Mouse (Mus musculus) kidney, adult 2 months (tissue): ENCODE measurements around the gene Igfbp4. TPM values are rescaled to one million over a fixed set of nuclear protein-coding genes. Genes with fewer than 3 reads are reported as not detected.

Experiments used
- DNase-seq: peaks from one replicate; pipeline ENCODE4 v3.0.0; 2021
- H3K27ac ChIP-seq: fragments of 200-500 bp; 2 replicates; pipeline ENCODE4 v1.5.1; 2012; ENCODE audit warnings: low read depth, low read length, control low read depth, inconsistent platforms; ENCODE audit not compliant: insufficient read depth
- H3K27me3 ChIP-seq: fragments of 200-500 bp; replicated peaks from 2 replicates; pipeline ENCODE4 v1.6.1; 2012; ENCODE audit warnings: mild to moderate bottlenecking, moderate library complexity, low read length, inconsistent platforms; ENCODE audit not compliant: control insufficient read depth, insufficient read depth
- H3K36me3 ChIP-seq: fragments of 200-500 bp; 2 replicates; pipeline ENCODE4 v1.6.1; 2012; ENCODE audit warnings: mild to moderate bottlenecking, moderate library complexity, low read length, inconsistent platforms; ENCODE audit not compliant: control insufficient read depth, insufficient read depth
- H3K4me1 ChIP-seq: fragments of 200-500 bp; 2 replicates; pipeline ENCODE4 v1.6.1; 2011; ENCODE audit warnings: low read length; ENCODE audit not compliant: control insufficient read depth, insufficient read depth
- H3K4me3 ChIP-seq: fragments of 200-500 bp; 2 replicates; pipeline ENCODE4 v1.5.1; 2011; ENCODE audit warnings: mild to moderate bottlenecking, low read depth, low read length, control low read depth; ENCODE audit not compliant: insufficient read depth
- CTCF ChIP-seq: fragments of 200-500 bp; conservative IDR thresholded peaks from 2 replicates; pipeline ENCODE4 v1.5.1; 2011; ENCODE audit warnings: low read depth, mild to moderate bottlenecking, control low read depth, low read length, moderate library complexity, mixed read lengths; ENCODE audit not compliant: insufficient read depth, insufficient read length
- POLR2A ChIP-seq: fragments of 200-500 bp; IDR thresholded peaks from one replicate; pipeline ENCODE4 v1.6.1; 2011; ENCODE audit warnings: low read depth, low read length, control low read depth
- WGBS: fragments of 180-500 bp; shearing (Covaris S2); methylation state at CpG from one replicate; pipeline ENCODE4 v1.1.7; 2018; 5-methylcytosine and 5-hydroxymethylcytosine counted together
- polyA plus RNA-seq: library from polyadenylated mRNA; depleted of rRNA; stranded (reverse); fragments of >200 nt; gene quantifications from 2 replicates; pipeline ENCODE4 v1.2.3, GENCODE M21; 2012

Gene Igfbp4
- polyA plus RNA-seq, 1 experiment = 1,152 TPM

DNA sequence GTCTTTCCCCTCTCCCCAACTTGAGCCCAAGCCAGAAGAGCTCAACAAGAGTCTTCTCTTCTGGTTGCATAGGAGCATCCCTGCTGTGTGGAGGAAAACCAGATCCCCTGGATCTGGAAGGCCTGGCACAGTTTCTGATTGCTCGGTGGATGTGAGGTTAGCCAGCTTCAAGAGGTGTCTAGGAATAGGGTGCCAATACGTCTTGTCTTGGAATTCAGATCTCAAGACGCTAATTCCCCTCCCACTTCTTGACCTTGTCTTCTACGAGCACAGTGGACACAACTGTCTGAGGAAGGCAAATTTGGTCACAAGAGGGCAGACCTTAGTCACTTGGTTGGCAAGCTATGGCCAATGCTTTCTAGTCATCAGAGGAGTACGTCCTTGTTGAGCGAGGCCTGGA lies 2.6 kb downstream of the Igfbp4 start:
- peak overlapping the region; percentile 19; the same call in 1 of the 2 replicates for H3K4me3 ChIP-seq
- WGBS = 35% methylated on average over 6 of the region's 6 CpGs
- H3K27ac ChIP-seq = peak overlapping the region; percentile 92
- peak; percentile 52 for DNase-seq
- TF ChIP-seq CTCF (peak; percentile 36; the same call in 1 of the 2 replicates), POLR2A (no peak)
- H3K4me1 ChIP-seq = peaks cover 21% of the 10 kb centered on the region
- H3K36me3 ChIP-seq = no peaks in the 10 kb centered on the region
- H3K27me3 ChIP-seq = no peaks in the 10 kb centered on the region

DNA sequence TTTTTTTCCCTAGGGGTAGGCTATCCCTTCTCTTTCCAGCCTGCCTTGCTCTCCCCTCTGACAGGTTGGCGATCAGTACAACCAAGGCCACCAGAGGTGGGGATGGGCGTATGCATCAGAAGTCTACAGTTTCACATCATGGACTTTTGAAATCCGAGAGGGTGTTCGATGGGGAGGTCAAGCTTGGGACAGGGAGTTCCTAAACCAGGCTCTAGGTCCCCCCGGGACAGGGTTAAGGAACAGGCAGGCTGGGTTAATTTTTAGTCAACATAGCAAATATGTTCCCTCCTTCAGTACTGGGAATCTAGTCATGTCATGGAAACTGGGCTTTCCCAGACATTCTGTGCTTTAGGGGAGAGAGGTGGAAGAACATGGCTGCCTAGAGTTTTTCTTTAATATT lies 3.3 kb downstream of the Igfbp4 start:
- WGBS = 40% methylated on average over 5 of the region's 5 CpGs
- H3K27me3 ChIP-seq = no peaks in the 10 kb centered on the region
- H3K36me3 ChIP-seq = no peaks in the 10 kb centered on the region
- no peak for TF ChIP-seq CTCF
- TF ChIP-seq POLR2A = no peak
- H3K27ac ChIP-seq = peak overlapping the region; percentile 92
- peak; percentile 90 for DNase-seq
- no peak overlapping the region for H3K4me3 ChIP-seq
- H3K4me1 ChIP-seq = peaks cover 21% of the 10 kb centered on the region

DNA sequence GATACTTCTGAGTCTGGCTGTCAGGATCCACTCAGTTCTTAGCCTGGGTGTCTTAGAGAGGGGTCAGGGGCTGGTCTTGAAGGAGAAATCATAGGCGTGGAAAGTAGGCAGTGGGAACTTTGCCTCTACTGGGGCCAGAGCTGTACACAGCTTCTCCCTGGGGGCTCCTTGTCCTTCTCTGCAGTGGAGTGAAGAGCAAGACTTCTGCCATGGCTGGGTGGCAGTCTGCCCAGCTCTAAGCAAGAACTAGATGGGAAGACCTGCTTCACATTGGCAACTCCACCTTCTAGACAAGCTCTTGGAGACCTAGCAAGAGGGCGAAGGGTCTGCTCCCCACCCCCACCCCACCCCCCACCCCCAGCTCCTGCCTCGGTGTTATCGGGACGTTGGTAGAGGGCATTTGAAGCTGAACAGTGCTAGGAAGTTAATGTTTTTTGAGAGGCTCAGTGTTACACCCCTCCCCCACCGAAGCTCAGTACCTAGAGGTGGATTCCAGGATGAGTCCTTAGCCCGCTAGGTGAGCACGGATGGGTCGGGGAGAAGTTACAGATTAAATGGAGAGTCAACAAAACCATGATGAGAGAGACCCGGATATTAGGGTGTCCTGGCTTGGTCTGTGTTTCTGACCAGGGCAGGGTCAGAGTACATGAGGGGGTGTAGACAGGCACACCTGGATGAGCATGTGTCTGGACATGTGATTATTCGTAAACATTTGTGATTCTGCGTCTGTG lies 4.3 kb downstream of the Igfbp4 start:
- peaks cover 21% of the 10 kb centered on the region for H3K4me1 ChIP-seq
- peak; percentile 94 for DNase-seq
- TF ChIP-seq CTCF (0 out of 2 replicates have a peak, but pooled peaks have one; percentile 4), POLR2A (no peak)
- 36% methylated on average over 12 of the region's 12 CpGs for WGBS
- H3K4me3 ChIP-seq = no peak overlapping the region
- H3K36me3 ChIP-seq = no peaks in the 10 kb centered on the region
- no peaks in the 10 kb centered on the region for H3K27me3 ChIP-seq
- peak overlapping the region; percentile 92 for H3K27ac ChIP-seq

DNA sequence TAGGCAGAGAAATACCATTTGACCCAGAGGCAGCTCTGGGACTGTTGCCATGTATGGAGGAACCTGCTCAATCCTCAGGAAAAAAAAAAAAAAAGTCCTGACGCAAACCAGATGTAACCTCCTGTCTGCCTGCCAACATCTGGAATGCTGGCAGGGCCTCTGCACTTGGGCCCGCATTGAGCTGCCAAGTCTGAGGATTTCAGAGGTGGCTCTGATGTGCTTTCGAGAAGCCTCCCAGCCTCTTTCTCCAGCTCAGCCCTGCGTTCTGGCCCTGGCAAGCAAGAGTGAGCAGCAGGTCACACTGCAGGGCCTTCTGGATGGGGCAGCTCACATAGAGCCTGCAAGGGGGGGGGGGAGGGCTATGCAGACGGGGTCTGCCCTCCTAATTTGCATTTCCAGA lies 6.1 kb downstream of the Igfbp4 start:
- Histone ChIP-seq H3K36me3 (peaks cover 4% of the 10 kb centered on the region; the same call in 1 of the 2 replicates), H3K4me3 (no peak overlapping the region), H3K27me3 (no peaks in the 10 kb centered on the region), H3K4me1 (peaks cover 21% of the 10 kb centered on the region), H3K27ac (peak overlapping the region; percentile 77; the same call in 1 of the 2 replicates)
- no peak for TF ChIP-seq CTCF
- no peak for TF ChIP-seq POLR2A
- peak; percentile 91 for DNase-seq
- 7% methylated on average over 5 of the region's 5 CpGs for WGBS

DNA sequence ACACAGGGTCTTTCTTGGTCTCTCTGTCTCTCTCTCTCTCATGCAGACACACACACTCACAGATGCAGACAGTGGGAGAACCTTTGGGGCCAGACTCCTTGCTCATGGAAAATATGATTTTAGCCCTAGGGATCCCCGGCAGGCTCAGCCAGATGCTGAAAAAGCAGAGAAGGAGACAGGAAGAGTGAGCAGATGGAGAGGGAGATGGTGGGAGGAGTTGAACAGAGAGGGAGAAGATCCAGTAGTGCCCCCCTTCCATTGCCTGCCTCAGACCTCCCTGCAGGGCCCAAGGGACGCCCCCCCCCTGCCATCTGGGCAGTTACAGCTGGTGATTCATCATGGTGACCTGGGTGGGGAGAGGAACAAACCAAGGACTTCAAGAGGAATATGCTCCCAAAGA lies 6.6 kb downstream of the Igfbp4 start:
- Histone ChIP-seq H3K4me1 (peaks cover 21% of the 10 kb centered on the region), H3K36me3 (peaks cover 4% of the 10 kb centered on the region; the same call in 1 of the 2 replicates), H3K4me3 (no peak overlapping the region), H3K27me3 (no peaks in the 10 kb centered on the region), H3K27ac (no peak overlapping the region)
- 45% methylated on average over 2 of the region's 2 CpGs for WGBS
- DNase-seq = no peak
- TF ChIP-seq POLR2A = no peak
- TF ChIP-seq CTCF = no peak

DNA sequence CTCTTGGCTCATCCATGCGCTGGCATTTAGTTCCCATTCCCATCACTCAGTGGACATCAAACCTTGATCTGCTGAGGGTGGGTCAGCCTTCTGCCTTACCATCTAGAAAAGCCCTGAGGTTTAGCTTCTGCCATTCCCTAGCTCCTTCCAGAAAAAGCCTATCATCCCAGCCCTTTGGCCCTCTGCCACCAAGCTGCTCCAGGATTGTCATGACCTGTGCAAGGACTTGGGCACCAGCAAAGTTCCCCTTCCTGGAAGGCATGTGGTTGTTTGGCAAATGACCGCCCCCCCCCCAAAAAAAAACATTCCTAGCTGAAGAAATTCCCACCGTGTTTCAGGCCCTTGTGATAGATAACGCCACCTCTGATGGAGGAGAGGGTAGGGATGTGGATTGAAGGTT lies 14.1 kb downstream of the Igfbp4 start:
- WGBS = 54% methylated on average over 4 of the region's 4 CpGs
- peak; percentile 59 for DNase-seq

DNA sequence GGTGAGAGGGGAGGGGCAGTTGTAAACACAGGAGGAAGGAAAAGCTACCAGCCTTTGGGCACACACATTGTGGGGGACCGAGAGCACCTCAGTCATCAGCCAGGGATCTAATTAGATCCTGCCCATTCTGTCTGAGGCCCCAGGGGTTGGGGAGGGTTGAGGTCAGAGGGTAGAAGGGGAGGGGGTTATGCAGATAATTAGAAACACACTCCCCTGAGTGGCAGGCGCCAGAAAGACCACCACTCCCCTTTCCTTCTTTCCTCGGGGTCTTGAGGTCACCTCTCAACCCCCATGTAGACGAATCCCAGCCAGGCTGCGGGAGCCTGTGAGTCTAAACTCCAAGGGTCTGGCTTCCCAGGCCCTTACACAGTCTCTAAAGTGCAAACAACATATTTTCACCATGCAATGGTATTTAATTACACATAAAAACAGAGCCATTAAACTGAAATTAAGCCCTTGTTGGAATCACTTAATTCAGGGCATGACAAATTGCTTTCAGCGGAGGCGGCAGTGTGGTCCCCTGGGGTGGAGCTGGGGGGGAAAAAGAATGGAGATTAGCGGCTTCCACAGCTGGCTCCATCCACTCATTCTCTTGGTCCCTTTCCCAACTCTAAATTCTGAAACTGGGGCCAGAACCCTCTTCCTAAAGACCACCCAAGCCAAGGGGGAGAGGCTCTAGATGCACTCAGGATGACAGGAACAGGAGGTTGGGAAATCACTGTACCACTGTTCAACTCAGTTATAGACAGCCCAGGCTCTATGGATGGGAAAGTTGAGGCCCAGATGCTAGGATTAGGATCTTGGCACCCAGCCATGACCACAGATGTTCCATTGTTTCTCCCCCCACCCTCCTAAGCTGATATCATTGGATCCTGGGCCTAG lies 14.8 kb downstream of the Igfbp4 start:
- Histone ChIP-seq H3K27me3 (no peaks in the 10 kb centered on the region), H3K4me3 (no peak overlapping the region), H3K4me1 (no peaks in the 10 kb centered on the region), H3K36me3 (peaks cover 4% of the 10 kb centered on the region; the same call in 1 of the 2 replicates), H3K27ac (no peak overlapping the region)
- DNase-seq = no peak
- whole genome bisulfite sequencing = 35% methylated on average over 8 of the region's 8 CpGs
- TF ChIP-seq CTCF (no peak), POLR2A (no peak)

More for the DNA sequence above, 14.1 kb downstream of the Igfbp4 start:
- peaks cover 4% of the 10 kb centered on the region; the same call in 1 of the 2 replicates for H3K36me3 ChIP-seq
- TF ChIP-seq CTCF = no peak
- no peak for TF ChIP-seq POLR2A
- H3K4me1 ChIP-seq = no peaks in the 10 kb centered on the region
- H3K27me3 ChIP-seq = no peaks in the 10 kb centered on the region
- no peak overlapping the region for H3K4me3 ChIP-seq
- no peak overlapping the region for H3K27ac ChIP-seq
